Mouse (Mus musculus): ENCODE measurements around the gene Arhgap5.
"Not testable (repeated sequence)": the region's sequence is repeated elsewhere in the genome, so short reads cannot be mapped to it uniquely, and the experiment has no call there.

Arhgap5 gene

GRCm38 (mm10) chr12:52529740-52530139 is 26.0 kb downstream of the Arhgap5 start:
- DNase-seq (ENCODE audit: low spot score in 2 of 2): no peak

DNA sequence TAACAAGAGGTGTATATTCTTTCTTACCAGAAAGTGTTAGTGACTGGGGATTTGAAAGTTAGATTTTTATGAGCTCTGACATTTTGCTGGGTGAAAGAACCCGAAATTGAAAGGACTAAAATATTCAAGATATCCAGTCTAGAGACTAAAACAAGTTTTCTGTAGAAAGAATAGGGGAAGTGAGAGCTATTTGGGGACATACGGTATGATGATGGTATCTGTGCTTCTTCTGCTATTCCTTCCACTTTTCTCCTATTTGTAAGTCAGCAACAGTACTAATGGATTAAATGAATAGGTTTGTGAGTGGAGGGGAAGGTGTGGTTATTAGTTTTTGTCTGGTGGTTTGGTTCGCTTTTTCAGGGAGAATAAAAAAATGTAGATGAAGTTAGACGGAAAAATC is 37.5 kb downstream of the Arhgap5 start:
- no peak for DNase-seq (ENCODE audit: low spot score in 2 of 2)

DNA sequence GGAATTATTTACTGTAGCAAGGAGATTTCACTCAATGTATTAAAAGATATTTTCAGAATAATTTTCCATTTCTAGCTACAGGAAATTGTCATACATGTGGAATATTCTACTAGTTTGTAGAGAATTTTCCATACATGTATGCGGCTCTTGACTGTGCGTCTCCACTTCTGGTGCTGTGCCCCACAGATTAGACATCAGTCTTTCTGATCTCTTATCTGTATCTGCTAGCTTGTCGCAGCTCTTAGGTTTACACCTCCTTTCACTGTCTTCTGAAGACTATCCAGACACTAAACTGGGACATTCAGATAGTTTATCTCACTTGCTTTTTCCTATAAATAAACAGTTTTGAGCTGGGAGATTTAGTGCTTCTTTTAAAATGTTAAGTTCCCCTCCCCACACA is 40.8 kb downstream of the Arhgap5 start:
- DNase-seq (ENCODE audit: low spot score in 2 of 2): no peak

GRCm38 (mm10) chr12:52552085-52552484 is 48.3 kb downstream of the Arhgap5 start:
- DNase-seq (ENCODE audit: low spot score in 2 of 2): peak; percentile 1 to 3

DNA sequence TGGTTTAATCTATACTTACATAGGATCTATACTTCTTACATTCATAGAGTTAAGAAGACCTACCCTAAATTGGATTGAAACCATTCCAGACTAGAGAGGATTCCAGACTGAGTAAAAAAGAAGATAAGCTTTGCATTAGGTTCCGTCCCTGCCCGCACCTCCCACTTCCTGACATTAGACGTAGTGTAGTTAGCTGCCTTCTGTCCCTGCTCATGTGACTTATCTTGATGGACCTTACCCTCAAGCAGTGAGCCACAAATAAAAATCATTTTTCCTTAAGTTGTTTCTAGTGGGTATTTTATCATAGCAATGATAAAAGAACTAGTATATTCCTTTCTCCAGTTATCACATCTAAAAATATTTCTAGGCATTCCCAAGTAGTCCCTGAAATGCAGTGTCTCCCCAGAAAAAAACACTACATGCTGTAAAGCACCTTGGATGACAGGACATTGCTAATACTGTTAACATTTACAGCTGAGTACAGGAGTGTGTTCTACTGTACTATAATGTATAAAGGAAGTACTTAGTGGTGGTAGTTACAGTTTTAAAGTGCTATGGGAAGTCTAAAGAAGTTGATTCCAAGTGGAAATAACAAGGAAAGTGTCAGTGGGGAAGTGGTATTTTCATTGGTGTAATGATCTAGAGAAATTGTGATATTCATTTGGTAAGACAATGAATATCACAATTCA is 51.6 kb downstream of the Arhgap5 start:
- no peak for DNase-seq (ENCODE audit: low spot score in 2 of 2)

- no peak for DNase-seq (ENCODE audit: low spot score in 2 of 2)
Measured at GRCm38 (mm10) chr12:52565654-52566053, 61.9 kb downstream of the Arhgap5 start.

- no peak for DNase-seq (ENCODE audit: low spot score in 2 of 2)
Measured at GRCm38 (mm10) chr12:52573371-52573770, 69.6 kb downstream of the Arhgap5 start.

- not testable (repeated sequence) for DNase-seq (ENCODE audit: low spot score in 2 of 2)
Measured at GRCm38 (mm10) chr12:52586466-52586865, 82.7 kb downstream of the Arhgap5 start.

GRCm38 (mm10) chr12:52587473-52588010 is 83.8 kb downstream of the Arhgap5 start:
- DNase-seq (ENCODE audit: low spot score in 2 of 2): no peak

GRCm38 (mm10) chr12:52595389-52596185 is 91.8 kb downstream of the Arhgap5 start:
- DNase-seq (ENCODE audit: low spot score in 2 of 2): no peak

DNA sequence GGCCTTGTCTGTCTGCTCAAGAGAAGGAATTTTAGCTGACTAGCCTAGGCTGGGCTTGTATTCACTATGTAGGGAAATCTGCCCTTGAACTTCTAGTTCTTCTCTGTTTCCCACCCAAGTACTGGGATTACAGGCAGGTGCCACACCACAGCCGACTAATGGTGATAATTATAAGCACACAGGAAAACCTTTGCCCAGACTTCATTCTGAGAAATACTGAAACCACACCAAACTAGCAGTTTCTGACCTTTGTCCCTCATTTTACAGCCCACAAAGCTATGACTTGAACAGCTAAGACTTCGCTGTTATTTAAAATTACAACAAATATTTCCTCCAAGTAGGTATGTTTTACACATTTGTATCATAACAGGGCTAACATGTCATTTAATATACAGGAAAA is 98.7 kb downstream of the Arhgap5 start:
- DNase-seq (ENCODE audit: low spot score in 2 of 2): no peak

- peak; percentile 81 to 86 for DNase-seq (ENCODE audit: low spot score in 2 of 2)
Measured at GRCm38 (mm10) chr12:52602883-52603694, 99.3 kb downstream of the Arhgap5 start.

GRCm38 (mm10) chr12:52603695-52604255 is 100.0 kb downstream of the Arhgap5 start:
- DNase-seq (ENCODE audit: low spot score in 2 of 2): peak; percentile 80 to 86

DNA sequence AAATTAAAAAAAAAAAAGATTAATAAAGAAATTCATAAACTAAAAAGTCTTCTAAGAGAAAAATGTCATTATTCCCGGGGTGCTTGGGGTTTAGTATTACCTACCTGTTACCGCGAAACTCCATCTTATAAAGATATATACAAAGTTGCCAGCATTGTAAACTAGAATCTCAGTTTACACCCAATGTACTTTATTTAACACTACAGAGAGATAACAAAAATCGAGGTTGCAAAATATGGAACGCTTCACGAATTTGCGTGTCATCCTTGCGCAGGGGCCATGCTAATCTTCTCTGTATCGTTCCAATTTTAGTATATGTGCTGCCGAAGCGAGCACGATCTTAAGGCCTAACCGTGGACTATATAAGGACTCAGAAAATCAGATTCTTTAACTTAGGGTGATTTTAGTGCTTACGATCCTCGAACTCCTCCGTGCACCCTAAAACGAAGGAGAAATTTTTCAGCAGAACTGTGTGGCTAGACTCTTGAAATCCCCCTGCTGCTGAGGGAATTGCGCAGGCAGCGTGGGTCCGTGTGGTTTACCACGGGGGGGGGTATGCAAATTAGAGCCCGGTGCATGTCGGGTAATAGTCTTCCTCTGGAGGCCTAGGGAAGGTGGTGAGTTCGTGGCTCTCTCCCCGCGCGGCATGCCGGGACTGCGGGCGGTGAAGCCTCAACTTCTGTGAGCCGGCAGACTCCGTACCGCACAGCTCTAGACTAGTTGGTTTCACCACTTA is 100.7 kb downstream of the Arhgap5 start:
- peak; percentile 85 to 93 for DNase-seq (ENCODE audit: low spot score in 2 of 2)

GRCm38 (mm10) chr12:52604992-52605652 is 101.3 kb downstream of the Arhgap5 start:
- DNase-seq (ENCODE audit: low spot score in 2 of 2): peak in 1 of 2 experiments; percentile 3

DNA sequence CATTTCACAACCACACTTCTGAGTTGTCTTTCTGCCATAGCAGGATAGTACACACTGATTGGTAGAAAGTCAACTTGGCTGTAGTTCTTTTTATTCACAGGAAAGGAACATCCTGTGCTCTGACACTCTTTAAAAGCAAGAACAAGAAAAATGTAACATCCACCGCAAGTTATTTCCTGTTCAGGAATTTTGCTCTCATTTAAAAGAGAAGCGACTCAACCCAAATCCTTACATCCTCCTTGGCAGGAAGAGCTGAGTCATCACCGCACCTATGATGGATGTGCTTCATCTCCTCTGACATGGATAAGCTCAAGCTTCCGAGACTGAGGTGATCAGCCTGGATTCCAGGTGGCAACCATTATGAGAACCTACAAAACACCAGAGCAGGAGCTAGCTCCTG is 103.6 kb downstream of the Arhgap5 start:
- DNase-seq (ENCODE audit: low spot score in 2 of 2): no peak

DNA sequence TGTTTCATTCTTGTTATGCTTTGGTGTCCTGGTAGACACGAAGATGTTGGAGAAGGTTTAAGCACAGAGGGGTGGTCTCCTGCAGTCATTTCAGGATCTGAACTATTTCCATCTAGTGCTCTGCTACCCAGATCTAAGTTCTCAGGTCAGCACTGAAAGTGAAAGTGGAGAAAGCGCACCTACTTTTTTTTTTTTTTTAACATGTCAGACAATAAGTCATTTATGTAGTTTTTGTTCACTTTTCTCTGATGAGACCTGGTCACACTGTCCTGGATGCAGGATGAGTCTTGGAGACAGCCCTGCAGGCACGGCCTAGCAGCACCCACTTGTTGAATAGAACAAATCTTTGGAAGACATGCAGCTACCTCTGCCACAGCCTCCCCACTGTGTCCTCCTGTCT is 111.9 kb downstream of the Arhgap5 start:
- DNase-seq (ENCODE audit: low spot score in 2 of 2): no peak

DNA sequence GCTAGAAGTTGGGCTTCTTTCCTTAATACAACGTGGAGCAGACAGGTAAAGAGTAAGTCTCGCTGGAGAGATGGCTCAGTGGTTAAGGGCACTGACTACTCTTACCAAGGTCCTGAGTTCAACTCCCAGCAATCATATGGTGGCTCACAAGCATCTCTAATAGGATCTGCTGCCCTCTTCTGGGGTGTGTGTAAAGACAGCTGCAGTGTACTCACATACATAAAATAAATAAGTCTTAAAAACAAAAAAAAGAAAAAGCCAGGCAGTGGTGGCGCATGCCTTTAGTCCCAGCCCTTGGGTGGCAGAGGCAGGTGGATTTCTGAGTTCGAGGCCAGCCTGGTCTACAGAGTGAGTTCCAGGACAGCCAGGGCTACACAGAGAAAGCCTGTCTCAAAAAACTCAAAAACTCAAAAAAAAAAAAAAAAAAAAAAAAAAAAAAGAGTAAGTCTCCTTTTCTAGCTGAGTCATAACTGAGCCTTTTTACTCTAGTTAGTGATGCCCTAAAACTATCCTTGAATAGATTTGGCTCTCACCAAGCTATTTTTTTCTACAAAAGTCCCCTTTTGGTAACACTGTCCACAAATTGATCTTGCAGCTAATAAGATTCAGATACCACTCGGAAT is 114.8 kb downstream of the Arhgap5 start:
- no peak for DNase-seq (ENCODE audit: low spot score in 2 of 2)

GRCm38 (mm10) chr12:52619644-52620043 is 115.9 kb downstream of the Arhgap5 start:
- DNase-seq (ENCODE audit: low spot score in 2 of 2): no peak

Data from heart, adult 9 months (tissue).